Mouse (Mus musculus) layer of hippocampus, adult 2 months (tissue): ENCODE data around the gene Dysf. TPM values are rescaled to one million over a fixed set of nuclear protein-coding genes. Genes with fewer than 3 reads are reported as not detected.
A peak's percentile ranks its signal among the peaks of the same experiment; 100 is the strongest.

ENCODE experiments used
- DNase-seq, 2 experiments: peaks; one replicate each; pipeline ENCODE4 v3.0.0; 2022; ENCODE audit warnings: low spot score in 2 of 2
- H3K27ac ChIP-seq: fragments of 200-600 bp; 2 replicates; pipeline ENCODE4 v1.8.1; 2022
- H3K4me3 ChIP-seq: fragments of 200-600 bp; 2 replicates; pipeline ENCODE4 v1.8.1; 2022; ENCODE audit warnings: mild to moderate bottlenecking
- CTCF ChIP-seq: fragments of 200-600 bp; conservative IDR thresholded peaks from 2 replicates; pipeline ENCODE4 v1.8.1; 2022; ENCODE audit warnings: antibody characterized with exemption, mild to moderate bottlenecking, moderate library complexity
- total RNA-seq, 2 experiments: library from RNA; stranded (reverse); gene quantifications; 2 replicates each; pipeline ENCODE4 v1.2.3; 2021

Dysf gene
- total RNA-seq, 2 experiments from 2014 or later = 1.6 to 3.6 TPM

GRCm38 (mm10) chr6:84134722-84135394, 126.5 kb downstream of the Dysf start:
- DNase-seq = peak; percentile 30 to 55
- H3K4me3 ChIP-seq = no peak overlapping the region
- H3K27ac ChIP-seq = peak overlapping the region; percentile 78
- TF ChIP-seq CTCF = no peak

- TF ChIP-seq CTCF = no peak
- no peak overlapping the region for H3K27ac ChIP-seq
- H3K4me3 ChIP-seq = no peak overlapping the region
- no peak for DNase-seq
Observed at GRCm38 (mm10) chr6:84135709-84136108, 127.3 kb downstream of the Dysf start.

GRCm38 (mm10) chr6:84136345-84136744, 128.0 kb downstream of the Dysf start:
- Histone ChIP-seq H3K27ac (no peak overlapping the region), H3K4me3 (no peak overlapping the region)
- DNase-seq = no peak
- no peak for TF ChIP-seq CTCF

GRCm38 (mm10) chr6:84139932-84140331, 131.5 kb downstream of the Dysf start:
- H3K4me3 ChIP-seq = no peak overlapping the region
- no peak overlapping the region for H3K27ac ChIP-seq
- no peak for TF ChIP-seq CTCF
- peak in 1 of 2 experiments; percentile 23 for DNase-seq

- DNase-seq = no peak
- no peak overlapping the region for H3K27ac ChIP-seq
- H3K4me3 ChIP-seq = no peak overlapping the region
- TF ChIP-seq CTCF = no peak
Observed at GRCm38 (mm10) chr6:84142481-84142880, 134.1 kb downstream of the Dysf start.

- Histone ChIP-seq H3K4me3 (no peak overlapping the region), H3K27ac (no peak overlapping the region)
- no peak for DNase-seq
- TF ChIP-seq CTCF = no peak
Observed at GRCm38 (mm10) chr6:84143328-84143727, 134.9 kb downstream of the Dysf start.

GRCm38 (mm10) chr6:84144393-84144792, 136.0 kb downstream of the Dysf start:
- Histone ChIP-seq H3K27ac (no peak overlapping the region), H3K4me3 (no peak overlapping the region)
- DNase-seq = no peak
- TF ChIP-seq CTCF = no peak

GRCm38 (mm10) chr6:84147206-84148004, 139.0 kb downstream of the Dysf start:
- DNase-seq = no peak
- TF ChIP-seq CTCF = no peak
- Histone ChIP-seq H3K27ac (no peak overlapping the region), H3K4me3 (no peak overlapping the region)

GRCm38 (mm10) chr6:84148470-84148869, 140.1 kb downstream of the Dysf start:
- TF ChIP-seq CTCF = peak; percentile 75
- DNase-seq = no peak
- no peak overlapping the region for H3K4me3 ChIP-seq
- no peak overlapping the region for H3K27ac ChIP-seq

- H3K4me3 ChIP-seq = no peak overlapping the region
- no peak overlapping the region for H3K27ac ChIP-seq
- no peak for TF ChIP-seq CTCF
- DNase-seq = no peak
Observed at GRCm38 (mm10) chr6:84154508-84154907, 146.1 kb downstream of the Dysf start.

- TF ChIP-seq CTCF = no peak
- Histone ChIP-seq H3K4me3 (no peak overlapping the region), H3K27ac (no peak overlapping the region)
- DNase-seq = no peak
Observed at GRCm38 (mm10) chr6:84155765-84156164, 147.4 kb downstream of the Dysf start.

- no peak for TF ChIP-seq CTCF
- Histone ChIP-seq H3K27ac (no peak overlapping the region), H3K4me3 (no peak overlapping the region)
- DNase-seq = no peak
Observed at GRCm38 (mm10) chr6:84156481-84157025, 148.2 kb downstream of the Dysf start.

GRCm38 (mm10) chr6:84159046-84159445, 150.7 kb downstream of the Dysf start:
- TF ChIP-seq CTCF = no peak
- no peak for DNase-seq
- no peak overlapping the region for H3K4me3 ChIP-seq

More at GRCm38 (mm10) chr6:84159046-84159445, 150.7 kb downstream of the Dysf start:
- no peak overlapping the region for H3K27ac ChIP-seq
